Mouse (Mus musculus): Measurements from ENCODE around the gene Fat2. TPM values are rescaled to one million over a fixed set of nuclear protein-coding genes. Genes with fewer than 3 reads are reported as not detected.

The Fat2 gene
- polyA plus RNA-seq, 1 experiment from 2014 or later: 0.23 TPM

DNA sequence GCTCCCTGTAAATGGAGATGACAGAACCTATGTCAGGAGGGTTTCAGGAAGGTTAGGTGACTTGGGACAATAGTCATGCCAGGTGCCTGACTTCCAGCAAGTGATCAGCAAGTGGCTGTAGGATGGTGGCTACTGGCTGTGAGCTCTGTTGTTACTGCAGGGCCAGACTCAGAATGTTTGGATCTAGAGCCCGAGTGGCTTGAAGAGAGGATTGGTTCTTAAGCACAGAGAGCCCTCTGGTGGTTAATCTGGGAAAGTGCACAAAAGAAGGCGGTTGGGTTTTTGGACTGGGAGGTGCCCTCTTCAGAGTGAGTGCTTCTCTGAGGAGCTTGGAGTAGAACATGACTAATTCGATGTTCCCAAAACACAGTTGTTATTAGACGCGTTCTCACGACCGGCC, 95.8 kb downstream of the Fat2 start:
- H3K4me2 ChIP-seq (replicated peaks; ENCODE audit: low read depth, low read length): no peak overlapping the region
- DNase-seq (ENCODE audit: low spot score): peak; percentile 93
- H3K9ac ChIP-seq (replicated peaks; ENCODE audit: low read depth): no peak overlapping the region
- TF ChIP-seq CTCF (IDR thresholded peaks at IDR 0.05) (peak; percentile 88), EP300 (IDR thresholded peaks at IDR 0.05) (no peak)
- H3K4me1 ChIP-seq (ENCODE audit: insufficient read depth, low read depth, low read length): no peaks in the 10 kb centered on the region
- WGBS: 35% methylated on average over 7 of the region's 7 CpGs
- no peaks in the 10 kb centered on the region for H3K9me3 ChIP-seq (ENCODE audit: low read length)
- no peak overlapping the region for H3K4me3 ChIP-seq (ENCODE audit: low read depth, low read length)
- ATAC-seq: peak; percentile 84
- no peaks in the 10 kb centered on the region for H3K27me3 ChIP-seq (replicated peaks; ENCODE audit: insufficient read depth, low read length)
- H3K36me3 ChIP-seq (ENCODE audit: insufficient read depth, low read length): no peaks in the 10 kb centered on the region
- no peak overlapping the region for H3K27ac ChIP-seq (ENCODE audit: low read length)

DNA sequence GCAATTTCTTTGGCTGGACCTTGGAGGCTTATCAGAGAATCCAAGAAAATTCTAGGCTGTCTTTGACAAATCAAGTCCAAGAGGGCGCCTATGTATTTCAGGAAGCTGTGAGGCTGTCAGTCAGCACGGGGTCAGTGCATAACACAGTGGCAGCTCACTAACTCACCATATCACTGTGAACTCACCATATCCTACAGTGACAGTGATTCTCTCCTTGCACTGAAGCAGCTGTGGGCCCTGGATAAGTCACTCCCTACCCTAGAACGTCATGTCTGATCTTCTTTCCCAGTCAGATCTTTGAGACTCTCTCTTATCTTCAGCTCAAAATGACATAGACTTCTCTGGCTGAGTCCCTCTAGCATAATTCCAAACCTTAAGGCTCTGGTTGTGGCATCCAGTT, 96.9 kb downstream of the Fat2 start:
- TF ChIP-seq EP300 (IDR thresholded peaks at IDR 0.05) (no peak), CTCF (IDR thresholded peaks at IDR 0.05) (no peak)
- no peak overlapping the region for H3K27ac ChIP-seq (ENCODE audit: low read length)
- ATAC-seq (no peak), DNase-seq (ENCODE audit: low spot score) (no peak)
- no peak overlapping the region for H3K4me2 ChIP-seq (replicated peaks; ENCODE audit: low read depth, low read length)
- H3K9me3 ChIP-seq (ENCODE audit: low read length): no peaks in the 10 kb centered on the region
- H3K4me3 ChIP-seq (ENCODE audit: low read depth, low read length): no peak overlapping the region
- no peaks in the 10 kb centered on the region for H3K4me1 ChIP-seq (ENCODE audit: insufficient read depth, low read depth, low read length)
- H3K36me3 ChIP-seq (ENCODE audit: insufficient read depth, low read length): peaks cover 4% of the 10 kb centered on the region; the same call in 1 of the 2 replicates
- no peak overlapping the region for H3K9ac ChIP-seq (replicated peaks; ENCODE audit: low read depth)
- H3K27me3 ChIP-seq (replicated peaks; ENCODE audit: insufficient read depth, low read length): no peaks in the 10 kb centered on the region
- WGBS: 62% methylated on average over 3 of the region's 3 CpGs

DNA sequence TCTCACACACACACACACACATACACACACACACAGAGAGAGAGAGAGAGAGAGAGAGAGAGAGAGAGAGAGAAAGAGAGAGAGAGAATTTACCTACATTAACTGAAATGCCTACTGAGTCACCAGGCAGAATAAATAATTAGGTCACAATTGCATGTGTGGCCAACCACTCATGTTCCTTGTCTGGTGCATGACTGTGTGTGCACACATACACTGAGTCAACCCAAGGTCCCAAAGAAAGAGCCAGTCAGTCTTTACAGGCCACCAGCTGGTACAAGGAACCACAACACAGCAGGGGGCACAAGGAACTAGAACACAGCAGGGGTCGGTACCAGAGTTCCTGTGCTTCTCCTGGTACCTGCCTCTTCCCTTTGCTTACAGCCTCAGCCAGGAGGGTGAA, 99.5 kb downstream of the Fat2 start:
- Histone ChIP-seq H3K4me1 (ENCODE audit: insufficient read depth, low read depth, low read length) (no peaks in the 10 kb centered on the region), H3K4me2 (replicated peaks; ENCODE audit: low read depth, low read length) (no peak overlapping the region), H3K9me3 (ENCODE audit: low read length) (no peaks in the 10 kb centered on the region), H3K27ac (ENCODE audit: low read length) (no peak overlapping the region), H3K27me3 (replicated peaks; ENCODE audit: insufficient read depth, low read length) (no peaks in the 10 kb centered on the region), H3K4me3 (ENCODE audit: low read depth, low read length) (no peak overlapping the region), H3K9ac (replicated peaks; ENCODE audit: low read depth) (no peak overlapping the region), H3K36me3 (ENCODE audit: insufficient read depth, low read length) (peaks cover 10% of the 10 kb centered on the region; the same call in 1 of the 2 replicates)
- TF ChIP-seq EP300 (IDR thresholded peaks at IDR 0.05): no peak
- no peak for TF ChIP-seq CTCF (IDR thresholded peaks at IDR 0.05)
- peak; percentile 12 for DNase-seq (ENCODE audit: low spot score)
- WGBS: 58% methylated on average over 1 of the region's 1 CpGs
- ATAC-seq: no peak; the same call in 1 of the 2 replicates

DNA sequence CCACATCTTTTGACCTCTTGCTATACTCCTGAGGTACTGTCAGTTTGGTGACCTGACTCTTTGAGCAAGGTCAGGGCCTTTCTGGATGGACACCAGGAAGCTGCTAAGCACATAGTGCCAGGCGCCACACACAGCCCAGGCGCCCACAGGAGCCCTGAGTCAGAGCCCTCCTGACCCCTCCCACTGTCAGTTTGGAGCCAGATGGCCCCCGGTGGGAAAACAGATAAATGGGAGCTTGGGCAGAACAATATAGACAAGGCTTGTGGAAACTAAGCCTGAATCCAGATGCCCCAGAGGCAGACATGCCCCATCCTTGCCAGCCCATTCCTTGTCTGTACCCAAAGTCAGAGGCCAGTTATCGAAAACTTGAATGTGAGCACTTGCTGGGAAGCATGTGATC, 101.6 kb downstream of the Fat2 start:
- no peak for ATAC-seq
- WGBS: 77% methylated on average over 4 of the region's 4 CpGs
- TF ChIP-seq EP300 (IDR thresholded peaks at IDR 0.05) (no peak), CTCF (IDR thresholded peaks at IDR 0.05) (no peak)

GRCm38 (mm10) chr11:55234288-55234687, 102.1 kb downstream of the Fat2 start:
- H3K9ac ChIP-seq (replicated peaks; ENCODE audit: low read depth): no peak overlapping the region
- H3K36me3 ChIP-seq (ENCODE audit: insufficient read depth, low read length): peaks cover 10% of the 10 kb centered on the region; the same call in 1 of the 2 replicates
- TF ChIP-seq EP300 (IDR thresholded peaks at IDR 0.05) (no peak), CTCF (IDR thresholded peaks at IDR 0.05) (no peak)
- no peak overlapping the region for H3K4me3 ChIP-seq (ENCODE audit: low read depth, low read length)
- H3K4me2 ChIP-seq (replicated peaks; ENCODE audit: low read depth, low read length): no peak overlapping the region
- H3K27me3 ChIP-seq (replicated peaks; ENCODE audit: insufficient read depth, low read length): no peaks in the 10 kb centered on the region
- H3K9me3 ChIP-seq (ENCODE audit: low read length): no peaks in the 10 kb centered on the region
- DNase-seq (ENCODE audit: low spot score) (no peak), ATAC-seq (no peak)
- H3K4me1 ChIP-seq (ENCODE audit: insufficient read depth, low read depth, low read length): no peaks in the 10 kb centered on the region
- H3K27ac ChIP-seq (ENCODE audit: low read length): no peak overlapping the region
- 91% methylated on average over 7 of the region's 7 CpGs for WGBS

More for the DNA sequence above, 101.6 kb downstream of the Fat2 start:
- Histone ChIP-seq H3K27ac (ENCODE audit: low read length) (no peak overlapping the region), H3K9ac (replicated peaks; ENCODE audit: low read depth) (no peak overlapping the region), H3K4me3 (ENCODE audit: low read depth, low read length) (no peak overlapping the region), H3K4me1 (ENCODE audit: insufficient read depth, low read depth, low read length) (no peaks in the 10 kb centered on the region), H3K9me3 (ENCODE audit: low read length) (no peaks in the 10 kb centered on the region), H3K27me3 (replicated peaks; ENCODE audit: insufficient read depth, low read length) (no peaks in the 10 kb centered on the region), H3K36me3 (ENCODE audit: insufficient read depth, low read length) (peaks cover 10% of the 10 kb centered on the region; the same call in 1 of the 2 replicates), H3K4me2 (replicated peaks; ENCODE audit: low read depth, low read length) (no peak overlapping the region)
- no peak for DNase-seq (ENCODE audit: low spot score)

DNA sequence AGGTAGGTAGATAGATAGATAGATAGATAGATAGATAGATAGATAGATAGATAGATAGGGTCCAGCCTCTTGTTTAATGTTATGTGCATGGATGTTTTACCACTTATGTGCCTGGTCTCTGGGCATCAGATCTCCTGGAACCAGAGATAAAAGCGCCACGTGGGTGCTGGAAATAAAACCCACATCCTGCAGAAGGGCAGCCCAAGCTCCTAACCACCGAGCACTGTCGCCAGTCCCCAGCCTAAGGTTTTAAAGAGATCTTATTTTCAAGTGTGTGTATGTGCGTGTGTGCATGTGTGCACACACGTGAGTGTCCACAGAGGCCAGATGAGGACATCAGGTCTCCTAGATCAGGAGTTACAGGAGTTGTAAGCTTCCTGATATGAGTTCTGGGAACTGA, 105.3 kb downstream of the Fat2 start:
- WGBS: 85% methylated on average over 6 of the region's 6 CpGs
- Histone ChIP-seq H3K9me3 (ENCODE audit: low read length) (no peaks in the 10 kb centered on the region), H3K4me2 (replicated peaks; ENCODE audit: low read depth, low read length) (no peak overlapping the region), H3K9ac (replicated peaks; ENCODE audit: low read depth) (no peak overlapping the region), H3K27me3 (replicated peaks; ENCODE audit: insufficient read depth, low read length) (no peaks in the 10 kb centered on the region), H3K27ac (ENCODE audit: low read length) (no peak overlapping the region), H3K36me3 (ENCODE audit: insufficient read depth, low read length) (peaks cover 16% of the 10 kb centered on the region), H3K4me1 (ENCODE audit: insufficient read depth, low read depth, low read length) (no peaks in the 10 kb centered on the region), H3K4me3 (ENCODE audit: low read depth, low read length) (no peak overlapping the region)
- DNase-seq (ENCODE audit: low spot score): no peak
- ATAC-seq: no peak
- no peak for TF ChIP-seq CTCF (IDR thresholded peaks at IDR 0.05)
- no peak for TF ChIP-seq EP300 (IDR thresholded peaks at IDR 0.05)

- Histone ChIP-seq H3K4me2 (replicated peaks; ENCODE audit: low read depth, low read length) (no peak overlapping the region), H3K9ac (replicated peaks; ENCODE audit: low read depth) (no peak overlapping the region), H3K4me3 (ENCODE audit: low read depth, low read length) (no peak overlapping the region), H3K9me3 (ENCODE audit: low read length) (no peaks in the 10 kb centered on the region), H3K36me3 (ENCODE audit: insufficient read depth, low read length) (peaks cover 21% of the 10 kb centered on the region), H3K27me3 (replicated peaks; ENCODE audit: insufficient read depth, low read length) (no peaks in the 10 kb centered on the region), H3K4me1 (ENCODE audit: insufficient read depth, low read depth, low read length) (no peaks in the 10 kb centered on the region; the same call in 1 of the 2 replicates), H3K27ac (ENCODE audit: low read length) (no peak overlapping the region)
- WGBS: 80% methylated on average over 7 of the region's 7 CpGs
- TF ChIP-seq CTCF (IDR thresholded peaks at IDR 0.05): no peak
- no peak for TF ChIP-seq EP300 (IDR thresholded peaks at IDR 0.05)
- no peak for DNase-seq (ENCODE audit: low spot score)
- ATAC-seq: no peak
Observed at GRCm38 (mm10) chr11:55221306-55221705, 115.1 kb downstream of the Fat2 start.
